Mouse (Mus musculus): Measurements from ENCODE around the gene Gm3415. TPM values are rescaled to one million over a fixed set of nuclear protein-coding genes. Genes with fewer than 3 reads are reported as not detected.
"Not testable (repeated sequence)": the region's sequence is repeated elsewhere in the genome, so short reads cannot be mapped to it uniquely, and the experiment has no call there.

Gm3415 gene
- not detected for total RNA-seq (2021)
- long read RNA-seq, experiment 1: 0 reads
- long read RNA-seq, experiment 2: 0 reads

DNA sequence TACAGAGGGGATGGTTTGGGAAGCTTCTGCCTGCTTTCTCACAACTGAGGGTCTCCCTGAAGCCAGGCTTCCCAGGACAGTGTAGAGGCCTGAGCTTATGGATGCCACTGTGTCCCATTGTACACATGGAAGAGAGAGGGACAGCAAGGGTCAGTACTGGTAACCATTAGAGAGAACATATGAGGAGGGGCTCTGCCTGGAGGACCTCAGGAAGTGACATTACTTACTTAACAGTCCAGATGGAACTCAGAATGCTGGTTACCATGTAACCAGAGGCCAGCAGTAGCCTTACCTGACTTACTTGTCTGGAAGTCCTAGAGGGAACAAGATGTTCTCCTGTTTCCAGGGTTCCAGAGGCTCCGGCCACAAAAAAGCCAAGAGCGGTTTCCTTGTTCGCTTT lies at the start of gene Gm3415:
TSS of gene Gm3415 (plus strand) at position 301 of the 400 bp plus-strand sequence.
- not testable (repeated sequence) for DNase-seq (ENCODE audit: low spot score in 2 of 2)

DNA sequence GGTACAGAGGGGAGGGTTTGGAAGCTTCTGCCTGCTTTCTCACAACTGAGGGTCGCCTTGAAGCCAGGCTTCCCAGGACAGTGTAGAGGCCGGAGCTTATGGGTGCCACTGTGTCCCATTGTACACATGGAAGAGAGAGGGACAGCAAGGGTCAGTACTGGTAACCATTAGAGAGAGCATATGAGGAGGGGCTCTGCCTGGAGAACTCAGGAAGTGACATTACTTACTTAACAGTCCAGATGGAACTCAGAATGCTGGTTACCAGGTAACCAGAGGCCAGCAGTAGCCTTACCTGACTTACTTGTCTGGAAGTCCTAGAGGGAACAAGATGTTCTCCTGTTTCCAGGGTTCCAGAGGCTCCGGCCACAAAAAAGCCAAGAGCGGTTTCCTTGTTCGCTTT lies 42.1 kb upstream of the Gm3415 start, which contains the start of gene Gm3402:
TSS of gene Gm3402 (plus strand) at position 301 of the 400 bp plus-strand sequence.
- not testable (repeated sequence) for DNase-seq (ENCODE audit: low spot score in 2 of 2)

DNA sequence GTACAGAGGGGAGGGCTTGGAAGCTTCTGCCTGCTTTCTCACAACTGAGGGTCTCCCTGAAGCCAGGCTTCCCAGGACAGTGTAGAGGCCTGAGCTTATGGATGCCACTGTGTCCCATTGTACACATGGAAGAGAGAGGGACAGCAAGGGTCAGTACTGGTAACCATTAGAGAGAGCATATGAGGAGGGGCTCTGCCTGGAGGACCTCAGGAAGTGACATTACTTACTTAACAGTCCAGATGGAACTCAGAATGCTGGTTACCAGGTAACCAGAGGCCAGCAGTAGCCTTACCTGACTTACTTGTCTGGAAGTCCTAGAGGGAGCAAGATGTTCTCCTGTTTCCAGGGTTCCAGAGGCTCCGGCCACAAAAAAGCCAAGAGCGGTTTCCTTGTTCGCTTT lies 30.4 kb upstream of the Gm3415 start, which contains the start of gene Gm3404:
TSS of gene Gm3404 (plus strand) at position 301 of the 400 bp plus-strand sequence.
- not testable (repeated sequence) for DNase-seq (ENCODE audit: low spot score in 2 of 2)

DNA sequence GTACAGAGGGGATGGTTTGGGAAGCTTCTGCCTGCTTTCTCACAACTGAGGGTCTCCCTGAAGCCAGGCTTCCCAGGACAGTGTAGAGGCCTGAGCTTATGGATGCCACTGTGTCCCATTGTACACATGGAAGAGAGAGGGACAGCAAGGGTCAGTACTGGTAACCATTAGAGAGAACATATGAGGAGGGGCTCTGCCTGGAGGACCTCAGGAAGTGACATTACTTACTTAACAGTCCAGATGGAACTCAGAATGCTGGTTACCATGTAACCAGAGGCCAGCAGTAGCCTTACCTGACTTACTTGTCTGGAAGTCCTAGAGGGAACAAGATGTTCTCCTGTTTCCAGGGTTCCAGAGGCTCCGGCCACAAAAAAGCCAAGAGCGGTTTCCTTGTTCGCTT lies 18.6 kb upstream of the Gm3415 start, which contains the start of gene Gm3409:
TSS of gene Gm3409 (plus strand) at position 301 of the 400 bp plus-strand sequence.
- DNase-seq (ENCODE audit: low spot score in 2 of 2): not testable (repeated sequence)

DNA sequence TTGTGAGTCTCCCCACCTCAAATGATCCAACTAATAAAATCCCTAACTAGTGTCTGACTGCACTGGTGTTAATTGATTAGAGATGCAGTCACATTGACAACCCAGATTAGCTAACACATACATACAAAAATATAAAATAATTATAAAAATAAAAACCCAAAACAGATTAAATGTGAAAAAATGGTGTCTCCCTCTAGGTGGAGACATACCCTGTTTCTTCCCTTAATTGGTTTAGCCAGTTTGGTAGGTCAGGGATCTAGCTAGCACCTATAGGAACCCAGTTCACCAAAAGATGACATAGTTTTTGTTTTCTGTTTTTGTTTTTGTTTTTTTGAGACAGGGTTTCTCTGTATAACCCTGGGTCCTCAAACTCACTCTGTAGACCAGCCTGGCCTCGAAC lies 8.3 kb downstream of the Gm3415 start:
- DNase-seq (ENCODE audit: low spot score in 2 of 2): no peak

DNA sequence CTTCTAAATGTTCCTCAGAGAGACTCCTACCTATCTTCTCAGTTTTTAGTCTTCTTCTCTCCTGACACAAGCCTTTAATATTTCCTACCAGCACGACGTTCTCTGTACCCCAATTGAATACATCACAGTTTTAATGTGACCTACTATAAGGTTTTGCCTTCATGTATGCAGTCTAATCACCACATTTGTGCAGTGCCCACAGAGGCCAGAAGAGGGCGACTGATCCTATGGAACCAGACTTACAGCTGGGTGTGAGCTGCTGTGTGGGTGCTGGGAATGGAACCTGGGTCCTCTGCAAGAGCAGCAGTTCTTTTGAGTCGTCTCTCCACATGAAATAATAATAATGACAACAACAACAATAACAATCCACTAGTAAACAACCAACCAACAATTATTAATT lies 11.1 kb downstream of the Gm3415 start:
- DNase-seq (ENCODE audit: low spot score in 2 of 2): peak in 1 of 2 experiments; percentile 29

DNA sequence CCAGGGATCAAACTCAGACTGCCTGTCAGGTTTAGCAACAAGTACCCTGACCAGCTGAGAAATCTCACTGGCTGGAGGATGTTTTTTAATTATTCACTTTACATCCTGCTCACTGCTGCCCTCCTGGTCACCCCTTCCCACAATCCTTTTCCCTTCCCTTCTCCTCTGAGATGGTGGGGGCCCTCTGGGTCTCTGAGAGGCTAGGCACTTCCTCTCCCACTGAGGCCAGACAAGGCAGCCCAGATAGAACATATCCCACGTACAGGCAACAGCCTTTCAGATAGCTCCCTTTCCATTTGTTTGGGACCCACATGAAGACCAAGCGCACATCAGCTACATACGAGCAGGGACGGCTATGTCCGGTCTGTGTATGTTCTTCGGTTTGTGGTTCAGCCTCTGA lies 14.2 kb downstream of the Gm3415 start:
- DNase-seq (ENCODE audit: low spot score in 2 of 2): not testable (repeated sequence)

DNA sequence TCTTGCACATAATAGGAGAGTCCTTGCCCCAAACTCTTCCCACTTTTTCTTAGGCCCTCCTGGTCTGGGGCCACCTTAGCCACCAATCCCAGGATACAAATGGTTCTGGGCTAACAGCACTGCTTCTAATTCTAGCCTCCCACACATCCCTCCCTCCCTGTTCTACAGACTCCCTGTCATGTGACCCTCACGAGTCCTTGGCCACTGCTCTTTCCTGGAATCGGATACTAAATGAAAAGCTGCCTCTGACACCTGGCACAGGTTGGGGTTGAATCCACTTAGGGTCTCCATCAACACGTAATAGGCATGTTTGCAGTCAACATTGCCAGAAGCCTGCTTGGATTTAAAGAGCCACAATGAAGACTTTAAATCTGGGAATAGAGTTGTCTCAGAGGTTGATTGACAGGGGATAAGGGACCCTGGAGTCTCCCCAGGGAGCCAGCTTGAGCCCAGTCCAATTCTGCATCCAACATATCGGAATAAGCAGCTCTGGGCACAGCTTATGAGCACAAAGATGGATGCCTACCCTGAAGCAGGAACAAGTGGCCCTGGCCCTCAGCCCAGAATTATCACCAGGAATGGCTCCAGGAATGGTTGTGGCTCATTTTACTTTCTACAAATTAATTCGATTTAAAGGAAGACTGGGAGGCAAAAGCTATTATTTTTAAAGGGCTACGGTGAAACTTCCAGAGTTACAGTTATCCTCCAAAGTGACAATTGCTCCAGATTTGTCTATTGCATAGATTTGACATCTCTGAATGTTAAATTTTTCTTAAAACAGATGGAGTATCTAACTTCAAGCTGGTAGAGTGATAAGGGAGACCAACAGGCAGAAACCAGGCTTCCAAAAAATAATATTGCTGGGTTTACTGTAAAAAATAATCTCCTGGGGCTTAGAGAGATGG lies 16.1 kb downstream of the Gm3415 start:
- DNase-seq (ENCODE audit: low spot score in 2 of 2): peak; percentile 56 to 70

DNA sequence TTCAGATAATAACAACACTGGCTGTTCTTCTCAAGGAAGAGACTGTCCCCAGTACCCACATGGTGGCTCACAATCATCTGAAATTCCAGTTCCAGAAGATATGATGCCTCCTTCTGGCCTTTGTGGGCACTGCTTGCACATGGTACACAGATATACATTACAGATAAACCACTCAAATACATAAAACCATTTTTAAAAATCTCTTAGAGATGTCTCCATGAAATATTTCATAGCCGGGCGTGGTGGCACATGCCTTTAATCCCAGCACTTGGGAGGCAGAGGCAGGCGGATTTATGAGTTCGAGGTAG lies 16.8 kb downstream of the Gm3415 start:
- not testable (repeated sequence) for DNase-seq (ENCODE audit: low spot score in 2 of 2)

DNA sequence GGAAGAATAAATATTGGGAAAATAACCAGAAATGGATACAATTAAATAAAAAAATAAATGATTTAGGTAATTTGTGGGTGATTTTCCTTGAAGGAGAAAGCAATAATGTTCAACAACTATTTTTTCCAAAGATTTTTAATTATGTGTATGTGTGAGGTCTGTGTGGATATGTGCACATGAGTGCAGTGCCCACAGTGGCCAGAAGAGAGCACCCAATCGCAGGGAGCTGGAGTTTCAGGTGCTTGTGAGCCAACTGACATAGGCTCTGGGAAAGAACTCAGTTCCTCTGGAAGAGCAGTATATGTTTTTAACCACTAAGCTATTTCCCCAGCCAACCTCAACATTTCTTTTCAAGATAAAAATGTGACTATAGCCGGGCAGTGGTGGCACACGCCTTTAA lies 20.7 kb downstream of the Gm3415 start:
- DNase-seq (ENCODE audit: low spot score in 2 of 2): no peak

DNA sequence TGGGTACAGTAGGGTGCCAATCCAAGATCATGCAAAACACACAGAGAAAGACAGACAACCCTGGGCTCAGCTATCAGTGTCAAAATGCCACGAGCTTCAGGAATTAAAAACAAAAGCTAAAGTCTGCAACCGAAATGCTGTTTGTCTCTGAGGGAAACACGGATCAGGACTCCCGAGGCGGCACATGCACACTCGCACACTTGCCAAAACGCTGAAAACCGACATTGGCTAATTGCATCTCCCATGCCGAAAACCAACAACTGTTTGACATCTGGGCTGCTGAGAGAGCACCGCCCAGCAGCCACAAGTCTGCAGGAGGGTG lies 28.2 kb downstream of the Gm3415 start:
- DNase-seq (ENCODE audit: low spot score in 2 of 2): no peak

DNA sequence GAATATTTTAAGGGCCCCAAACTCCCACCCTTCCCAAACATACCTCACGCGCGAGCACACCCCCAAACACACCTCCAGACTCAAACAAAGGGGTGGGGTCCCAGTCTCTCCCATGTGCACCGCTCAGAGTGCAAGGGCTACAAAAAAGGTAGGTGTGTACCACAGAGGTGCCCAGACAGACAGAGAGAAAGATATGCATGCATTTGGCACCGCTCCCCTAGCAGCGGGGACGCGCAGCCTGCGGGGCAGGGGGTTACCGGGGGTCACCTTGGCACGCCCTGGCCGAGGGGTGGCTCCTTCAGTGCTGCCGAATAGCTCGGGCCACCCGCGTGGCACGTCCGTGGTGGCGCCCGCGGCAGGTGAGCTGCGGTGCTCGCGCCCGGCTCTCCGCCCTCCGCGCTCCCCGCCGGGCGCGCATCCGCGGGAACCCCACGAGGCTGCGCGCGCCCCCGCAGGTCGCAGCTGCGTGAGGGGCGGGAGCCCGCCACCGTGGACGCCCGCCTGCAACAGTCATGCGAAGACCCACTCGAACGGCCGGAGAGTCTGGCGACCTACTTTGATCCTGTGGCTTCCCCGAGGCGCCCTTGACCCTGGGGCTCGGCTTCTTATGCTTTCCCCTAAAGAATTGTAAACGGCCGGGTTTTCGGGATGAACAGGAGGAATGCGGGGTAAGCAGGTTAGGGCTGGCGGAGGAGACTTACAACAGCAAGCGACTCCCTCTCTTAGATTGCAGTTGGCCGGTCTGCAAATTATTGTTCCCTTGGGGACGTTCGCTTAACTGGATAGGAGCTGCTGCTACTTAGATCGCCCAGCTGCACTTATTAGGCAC lies 28.8 kb downstream of the Gm3415 start, which contains the start of gene Gpr12:
TSS of gene Gpr12 (minus strand) at position 762 of the 829 bp plus-strand sequence.
- peak; percentile 28 to 47 for DNase-seq (ENCODE audit: low spot score in 2 of 2)

DNA sequence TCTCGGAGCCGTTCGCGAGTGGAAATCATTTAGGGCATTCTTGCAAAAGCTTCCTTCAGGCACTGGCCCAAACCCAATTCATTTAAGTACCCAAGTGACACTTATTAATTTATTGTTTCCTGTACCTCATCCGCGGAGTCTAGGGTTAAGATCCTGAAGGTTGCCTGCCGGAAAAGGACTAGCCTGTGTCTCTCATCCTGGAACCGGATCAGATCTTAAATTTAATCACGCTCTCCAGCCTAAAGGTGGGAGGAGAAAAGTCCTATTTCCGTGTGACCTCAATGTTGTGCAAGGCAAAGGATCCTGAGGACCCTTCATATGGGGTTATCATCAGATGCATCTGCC lies 29.3 kb downstream of the Gm3415 start:
- DNase-seq (ENCODE audit: low spot score in 2 of 2): no peak

DNA sequence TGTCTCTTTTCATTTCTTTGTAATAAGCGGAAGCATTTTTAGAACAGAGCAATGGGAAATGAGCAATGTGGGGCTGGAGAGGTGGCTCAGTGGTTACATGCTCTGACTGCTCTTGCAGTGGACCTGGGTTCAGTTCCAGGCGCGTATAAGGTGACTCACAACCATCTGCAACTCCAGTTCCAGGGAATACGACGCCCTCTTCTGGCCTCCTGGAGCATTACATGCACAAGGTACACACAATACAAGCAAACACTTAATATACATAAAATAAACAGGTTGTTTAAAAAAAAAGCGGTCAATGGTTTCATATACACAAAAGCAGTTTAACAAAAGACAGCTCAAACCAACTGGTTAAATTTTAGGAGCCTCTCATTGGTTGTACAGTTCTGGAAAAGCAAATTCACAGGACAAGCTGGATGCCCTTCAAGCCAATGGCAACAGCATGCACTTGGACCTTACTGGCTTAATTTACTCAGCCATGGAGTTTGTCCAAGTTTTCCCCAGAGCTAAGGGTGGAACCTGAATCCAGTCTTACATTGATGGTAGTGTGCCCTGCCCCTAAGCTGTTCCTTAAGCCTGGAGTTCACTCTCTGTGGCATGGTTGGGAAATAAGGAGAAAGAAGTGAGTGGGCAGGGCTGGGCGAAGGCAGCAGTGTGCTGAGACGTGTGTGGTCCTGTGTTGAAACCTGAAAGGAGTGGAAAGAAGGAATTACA lies 30.6 kb downstream of the Gm3415 start:
- DNase-seq (ENCODE audit: low spot score in 2 of 2): no peak

DNA sequence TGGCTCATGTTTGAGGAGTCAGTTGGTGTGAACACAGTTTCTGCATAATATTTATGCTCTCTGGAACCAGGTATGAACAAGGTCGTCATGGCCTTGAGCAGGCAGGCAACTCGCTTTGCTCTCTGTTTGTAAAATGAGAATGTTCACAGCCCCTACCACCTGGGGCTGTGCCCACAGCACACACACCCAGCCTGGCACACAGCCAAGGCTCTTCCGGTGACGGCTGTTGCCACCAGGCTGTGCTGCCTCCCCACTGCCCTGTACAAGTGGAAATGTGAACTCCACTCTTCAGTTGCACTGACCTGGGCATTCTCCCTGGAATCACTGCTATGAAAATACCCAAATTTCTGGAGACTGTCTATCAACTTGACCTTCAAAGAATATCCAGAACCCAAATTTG lies 35.1 kb downstream of the Gm3415 start:
- DNase-seq (ENCODE audit: low spot score in 2 of 2): no peak

DNA sequence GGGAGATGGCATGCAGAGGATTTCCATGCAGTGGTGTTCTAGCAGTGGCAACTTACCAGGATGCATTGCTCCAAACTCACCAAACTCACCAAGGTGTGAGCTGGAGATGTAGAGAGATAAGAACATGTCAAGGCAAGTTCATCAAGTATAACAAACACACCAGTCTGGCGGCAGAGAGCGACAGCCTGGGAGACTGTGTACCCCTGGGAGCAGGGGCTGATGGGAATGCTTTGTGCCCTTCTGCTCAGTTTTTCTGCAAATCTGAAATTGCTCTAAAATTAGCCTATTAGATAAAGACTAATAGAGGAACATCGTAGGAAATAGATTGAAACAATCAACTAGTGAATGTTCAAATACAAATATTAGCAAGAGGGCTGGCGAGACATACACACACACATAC lies 35.7 kb downstream of the Gm3415 start:
- DNase-seq (ENCODE audit: low spot score in 2 of 2): no peak

DNA sequence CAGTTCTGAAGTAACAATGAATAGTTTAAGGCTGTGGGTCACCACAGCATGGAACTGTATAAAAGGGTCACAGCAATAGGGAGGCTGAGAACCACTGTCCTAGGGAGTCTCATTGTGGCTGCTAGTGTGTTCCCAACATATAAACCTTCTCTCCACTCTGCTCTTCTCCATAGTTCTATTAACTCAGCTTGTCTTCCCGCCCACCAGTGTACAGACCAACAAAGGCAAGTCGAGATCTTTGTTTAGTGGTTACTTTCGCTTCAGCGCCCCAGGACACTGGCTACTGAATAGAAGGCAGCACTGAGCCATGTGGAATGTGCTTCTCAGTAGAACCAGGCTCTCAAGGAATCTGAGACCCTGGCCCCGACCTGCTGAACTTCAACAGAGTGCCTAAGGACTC lies 36.6 kb downstream of the Gm3415 start:
- DNase-seq (ENCODE audit: low spot score in 2 of 2): no peak

DNA sequence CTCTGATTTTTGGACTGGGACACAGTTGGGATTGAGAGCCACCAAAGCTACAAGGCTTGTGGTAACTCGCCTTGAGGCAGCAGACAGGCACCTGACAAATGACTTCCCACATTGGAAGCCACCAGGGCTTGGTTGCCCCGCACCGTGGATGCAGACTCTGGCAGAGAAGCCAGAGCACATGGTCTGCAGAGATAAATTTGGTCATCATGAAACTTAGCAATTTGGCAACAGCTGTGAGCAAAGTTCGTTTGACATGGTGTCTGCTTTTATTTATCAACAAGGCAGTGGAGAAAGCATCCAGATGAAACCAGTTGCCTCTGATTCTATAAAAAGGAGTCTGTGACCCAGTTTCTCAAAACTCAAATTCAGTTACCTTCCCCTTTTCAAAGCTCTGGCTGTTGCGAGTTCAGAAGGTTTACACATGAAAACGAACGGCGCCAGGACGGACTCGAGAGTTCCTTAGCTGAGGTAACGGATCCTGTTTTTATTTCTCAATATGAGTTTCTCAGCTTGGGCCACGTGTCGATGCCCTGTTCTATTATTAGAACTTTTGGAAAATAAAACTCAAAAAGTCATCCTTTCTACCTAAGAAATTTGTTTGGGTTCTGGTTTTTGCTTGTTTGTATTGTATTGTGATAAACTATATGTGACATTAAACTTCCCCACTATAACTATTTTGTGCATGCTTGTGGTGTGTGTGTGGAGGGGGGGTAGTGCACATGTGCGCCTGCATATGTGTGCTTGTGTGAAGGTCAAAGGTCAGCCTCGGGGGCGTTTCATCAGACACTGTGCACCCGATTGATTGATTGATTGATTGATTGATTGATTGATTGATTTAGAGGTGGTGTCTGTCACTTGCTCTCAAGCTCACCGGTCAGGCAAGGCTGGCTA lies 40.9 kb downstream of the Gm3415 start:
- no peak for DNase-seq (ENCODE audit: low spot score in 2 of 2)

DNA sequence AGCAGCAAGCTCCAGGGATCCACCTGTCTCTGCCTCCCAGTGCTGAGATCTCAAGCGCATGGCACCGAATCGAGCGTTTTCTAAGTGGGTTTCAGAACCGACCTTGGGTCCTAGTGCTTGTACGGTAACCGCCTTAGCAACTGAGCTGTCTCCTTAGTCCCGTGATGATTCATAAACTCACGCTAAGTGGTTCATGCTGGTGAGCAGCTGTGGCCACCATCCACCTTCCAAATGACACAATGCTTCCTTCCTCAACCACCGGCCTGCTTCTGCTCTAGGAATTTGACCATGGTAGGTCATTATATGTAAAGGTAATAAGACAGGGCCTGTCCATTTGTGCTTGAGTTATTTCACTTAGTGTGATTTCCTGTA lies 41.6 kb downstream of the Gm3415 start:
- no peak for DNase-seq (ENCODE audit: low spot score in 2 of 2)

Measured in left cerebral cortex, adult 18-20 months (tissue).